Mouse (Mus musculus): ENCODE results near the gene Ubr4. TPM values are rescaled to one million over a fixed set of nuclear protein-coding genes. Genes with fewer than 3 reads are reported as not detected.

The Ubr4 gene
- polyA plus RNA-seq, 1 experiment from 2014 or later = 51.8 TPM

DNA sequence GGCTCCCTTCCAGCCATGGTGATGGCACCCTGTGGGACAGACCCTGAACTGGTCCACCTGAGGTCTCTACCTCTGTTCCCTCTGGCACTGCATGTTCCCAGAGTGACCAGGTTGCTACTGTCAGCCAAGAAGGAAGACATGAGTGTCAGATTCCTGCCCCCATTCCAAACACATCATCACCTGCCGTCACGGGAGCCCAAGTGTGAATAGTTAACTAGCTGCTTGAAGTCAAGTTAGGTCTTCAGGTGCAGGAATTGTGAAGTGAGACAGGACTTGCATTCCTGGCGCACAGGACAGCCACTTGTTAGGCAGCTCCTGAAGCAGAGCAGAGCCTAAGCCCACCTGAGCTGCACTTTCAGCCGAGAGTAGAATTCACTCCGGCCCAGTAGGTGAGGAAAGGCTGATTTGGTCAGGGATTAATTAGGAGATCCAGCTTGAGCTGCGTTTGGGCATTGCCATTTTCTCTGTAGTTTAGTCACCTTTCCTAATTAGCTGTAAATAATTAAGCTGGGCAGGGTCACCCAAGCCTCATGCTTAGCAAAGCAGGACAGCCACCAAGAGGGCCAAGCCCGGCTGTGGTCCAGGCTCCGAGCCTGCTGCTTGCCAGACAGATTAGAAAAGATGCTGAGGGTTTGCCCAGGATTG, 131.2 kb downstream of the Ubr4 start:
- 92% methylated on average over 8 of the region's 8 CpGs for WGBS
- peaks cover 100% of the 10 kb centered on the region for H3K36me3 ChIP-seq

GRCm38 (mm10) chr4:139484496-139484895, 132.1 kb downstream of the Ubr4 start:
- 81% methylated on average over 7 of the region's 7 CpGs for WGBS
- H3K36me3 ChIP-seq = peaks cover 100% of the 10 kb centered on the region
- H3K4me1 ChIP-seq = peaks cover 9% of the 10 kb centered on the region
- H3K27me3 ChIP-seq (ENCODE audit: low read depth, poor library complexity, severe bottlenecking) = no peaks in the 10 kb centered on the region
- H3K4me3 ChIP-seq = no peak overlapping the region
- no peak for DNase-seq (ENCODE audit: low spot score)
- no peak overlapping the region for H3K27ac ChIP-seq (replicated peaks)
- no peaks in the 10 kb centered on the region for H3K9me3 ChIP-seq (replicated peaks)

More for the DNA sequence above, 131.2 kb downstream of the Ubr4 start:
- H3K4me3 ChIP-seq = no peak overlapping the region
- no peak overlapping the region for H3K27ac ChIP-seq (replicated peaks)
- H3K27me3 ChIP-seq (ENCODE audit: low read depth, poor library complexity, severe bottlenecking) = no peaks in the 10 kb centered on the region
- no peaks in the 10 kb centered on the region for H3K9me3 ChIP-seq (replicated peaks)
- peaks cover 9% of the 10 kb centered on the region for H3K4me1 ChIP-seq
- DNase-seq (ENCODE audit: low spot score) = no peak

GRCm38 (mm10) chr4:139487085-139487484, 134.7 kb downstream of the Ubr4 start:
- H3K4me3 ChIP-seq = no peak overlapping the region
- H3K27me3 ChIP-seq (ENCODE audit: low read depth, poor library complexity, severe bottlenecking) = no peaks in the 10 kb centered on the region
- DNase-seq (ENCODE audit: low spot score) = no peak
- no peak overlapping the region for H3K27ac ChIP-seq (replicated peaks)
- H3K36me3 ChIP-seq = peaks cover 99% of the 10 kb centered on the region
- H3K9me3 ChIP-seq (replicated peaks) = no peaks in the 10 kb centered on the region
- 55% methylated on average over 10 of the region's 10 CpGs for WGBS
- H3K4me1 ChIP-seq = peaks cover 9% of the 10 kb centered on the region

DNA sequence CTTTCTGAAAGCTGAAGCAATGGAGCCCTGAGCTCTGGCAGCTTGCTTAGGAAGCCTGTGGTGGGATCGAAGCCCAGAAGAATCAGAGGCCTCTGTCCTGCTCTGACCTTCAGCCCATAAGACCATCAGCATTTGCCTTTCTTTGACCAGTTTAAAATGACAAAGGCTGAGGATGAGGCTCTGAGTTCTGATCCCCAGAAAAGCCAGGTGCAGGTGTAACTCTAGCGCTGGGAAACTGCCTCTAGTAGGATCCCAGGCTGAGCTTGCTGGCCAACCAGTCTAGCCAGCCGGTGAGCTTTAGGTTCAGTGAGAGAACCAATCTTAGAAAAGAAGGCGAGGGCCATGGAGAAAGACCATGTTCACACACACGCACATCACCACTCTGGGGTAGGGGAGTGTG, 135.9 kb downstream of the Ubr4 start:
- H3K4me3 ChIP-seq = no peak overlapping the region
- peaks cover 89% of the 10 kb centered on the region for H3K36me3 ChIP-seq
- H3K27ac ChIP-seq (replicated peaks) = no peak overlapping the region
- 92% methylated on average over 5 of the region's 5 CpGs for WGBS
- no peaks in the 10 kb centered on the region for H3K9me3 ChIP-seq (replicated peaks)
- peaks cover 9% of the 10 kb centered on the region for H3K4me1 ChIP-seq
- no peaks in the 10 kb centered on the region for H3K27me3 ChIP-seq (ENCODE audit: low read depth, poor library complexity, severe bottlenecking)
- no peak for DNase-seq (ENCODE audit: low spot score)

GRCm38 (mm10) chr4:139489946-139490345, 137.5 kb downstream of the Ubr4 start:
- Histone ChIP-seq H3K4me3 (no peak overlapping the region), H3K36me3 (peaks cover 73% of the 10 kb centered on the region), H3K27me3 (ENCODE audit: low read depth, poor library complexity, severe bottlenecking) (no peaks in the 10 kb centered on the region), H3K9me3 (replicated peaks) (no peaks in the 10 kb centered on the region), H3K27ac (replicated peaks) (no peak overlapping the region), H3K4me1 (peaks cover 9% of the 10 kb centered on the region)
- 89% methylated on average over 1 of the region's 1 CpGs for WGBS
- no peak for DNase-seq (ENCODE audit: low spot score)

DNA sequence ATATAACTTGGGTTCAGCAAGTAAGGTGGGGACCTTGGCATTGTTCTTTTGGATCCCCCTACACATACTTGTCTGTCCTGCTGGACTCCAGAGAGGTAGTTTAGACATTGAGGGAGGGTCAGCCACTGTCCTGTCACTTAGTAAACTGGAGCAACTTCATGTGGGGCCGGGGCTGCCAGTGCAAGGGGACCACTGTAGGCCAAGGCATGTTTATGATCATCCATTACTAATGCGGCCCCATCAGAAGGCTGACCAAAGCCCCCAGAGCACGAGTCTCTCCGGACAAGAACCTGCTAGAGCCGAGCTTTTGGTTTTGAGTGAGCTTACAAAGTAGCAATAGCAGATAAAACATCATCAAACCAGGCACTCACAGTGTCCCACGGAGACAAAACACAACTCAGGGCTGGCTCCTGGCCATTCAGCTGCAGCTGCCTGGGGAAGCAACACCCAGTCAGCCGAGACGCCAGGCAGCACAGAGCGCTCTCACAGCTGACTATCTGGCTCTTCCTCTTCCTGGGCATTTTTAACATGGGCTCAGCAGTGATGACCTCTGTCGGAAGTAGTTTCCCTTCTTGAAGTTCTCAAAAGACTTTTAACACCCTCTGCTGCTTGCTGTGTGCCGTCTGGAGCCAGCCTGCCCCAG, 138.1 kb downstream of the Ubr4 start:
- DNase-seq (ENCODE audit: low spot score) = no peak
- Histone ChIP-seq H3K27ac (replicated peaks) (no peak overlapping the region), H3K4me3 (no peak overlapping the region), H3K27me3 (ENCODE audit: low read depth, poor library complexity, severe bottlenecking) (no peaks in the 10 kb centered on the region), H3K36me3 (peaks cover 67% of the 10 kb centered on the region), H3K9me3 (replicated peaks) (no peaks in the 10 kb centered on the region), H3K4me1 (peaks cover 9% of the 10 kb centered on the region)
- 89% methylated on average over 11 of the region's 11 CpGs for WGBS

DNA sequence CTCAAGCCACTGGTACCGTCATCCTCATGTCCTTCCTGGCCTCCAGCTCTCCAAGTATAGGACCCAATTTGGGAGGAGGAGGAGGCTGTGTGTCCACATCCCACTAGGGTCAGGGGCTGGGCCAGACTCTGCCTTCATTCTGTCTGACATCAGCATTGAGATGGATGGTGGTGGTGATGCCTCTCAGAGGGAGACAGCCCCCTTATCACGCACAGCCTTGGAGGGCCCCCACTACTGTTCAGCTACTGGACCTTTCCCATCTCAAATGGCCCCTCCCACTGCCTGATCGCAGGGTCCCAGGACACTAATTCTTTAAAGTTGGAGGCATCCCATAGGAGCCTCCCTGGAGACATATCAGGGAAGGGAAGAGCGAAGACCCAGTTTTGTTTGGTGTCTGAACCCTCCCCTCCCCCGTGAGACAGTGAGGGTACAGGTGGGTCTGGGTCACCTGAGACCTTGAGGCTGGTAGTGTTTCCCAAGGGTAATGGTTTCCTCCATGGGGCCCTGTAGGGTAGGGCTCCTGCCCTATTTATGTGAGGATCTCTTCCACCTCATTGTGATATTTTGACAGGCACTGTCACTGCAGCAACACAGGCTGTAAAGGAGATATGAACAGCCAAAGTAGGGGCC, 139.2 kb downstream of the Ubr4 start:
- no peaks in the 10 kb centered on the region for H3K27me3 ChIP-seq (ENCODE audit: low read depth, poor library complexity, severe bottlenecking)
- H3K9me3 ChIP-seq (replicated peaks) = no peaks in the 10 kb centered on the region
- peaks cover 7% of the 10 kb centered on the region for H3K4me1 ChIP-seq
- no peak for DNase-seq (ENCODE audit: low spot score)
- no peak overlapping the region for H3K4me3 ChIP-seq
- WGBS = 93% methylated on average over 5 of the region's 5 CpGs
- H3K36me3 ChIP-seq = peaks cover 56% of the 10 kb centered on the region
- H3K27ac ChIP-seq (replicated peaks) = no peak overlapping the region

DNA sequence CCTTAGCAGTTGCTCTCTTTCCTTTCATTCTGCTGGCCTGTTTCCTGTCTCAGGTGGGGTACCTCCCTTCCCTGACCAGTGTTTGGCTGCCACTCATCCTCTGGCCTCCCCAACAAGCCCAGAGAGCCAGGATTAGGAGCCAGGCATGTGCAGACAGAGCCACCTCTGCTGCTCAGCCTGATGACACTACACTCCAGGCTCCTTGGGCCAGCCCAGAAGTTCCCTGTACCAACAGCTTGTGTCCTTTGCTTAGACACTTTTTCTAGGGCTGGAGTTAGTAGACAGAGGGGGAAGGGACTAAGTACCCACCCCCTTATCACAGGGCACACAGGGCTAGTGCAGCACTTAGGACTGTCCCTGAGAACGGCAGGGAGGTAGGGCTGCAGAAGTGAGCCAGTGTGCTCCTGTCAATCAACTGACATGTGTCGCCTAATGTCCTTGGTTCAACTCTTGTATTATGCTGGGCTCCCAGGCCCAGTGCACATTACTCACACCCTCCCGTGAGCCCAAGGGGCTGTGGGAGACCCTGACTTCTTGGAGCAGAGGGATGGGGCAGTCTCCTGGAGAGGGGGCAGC, 139.9 kb downstream of the Ubr4 start:
- DNase-seq (ENCODE audit: low spot score) = no peak
- peaks cover 1% of the 10 kb centered on the region for H3K4me1 ChIP-seq
- no peaks in the 10 kb centered on the region for H3K27me3 ChIP-seq (ENCODE audit: low read depth, poor library complexity, severe bottlenecking)
- H3K9me3 ChIP-seq (replicated peaks) = no peaks in the 10 kb centered on the region
- H3K27ac ChIP-seq (replicated peaks) = no peak overlapping the region
- 63% methylated on average over 3 of the region's 3 CpGs for WGBS
- no peak overlapping the region for H3K4me3 ChIP-seq
- H3K36me3 ChIP-seq = peaks cover 49% of the 10 kb centered on the region

GRCm38 (mm10) chr4:139493227-139494025, 141.0 kb downstream of the Ubr4 start:
- DNase-seq (ENCODE audit: low spot score) = no peak
- peaks cover 8% of the 10 kb centered on the region for H3K4me1 ChIP-seq
- WGBS = 80% methylated on average over 9 of the region's 9 CpGs
- no peak overlapping the region for H3K27ac ChIP-seq (replicated peaks)
- H3K4me3 ChIP-seq = no peak overlapping the region
- H3K9me3 ChIP-seq (replicated peaks) = no peaks in the 10 kb centered on the region
- H3K27me3 ChIP-seq (ENCODE audit: low read depth, poor library complexity, severe bottlenecking) = no peaks in the 10 kb centered on the region
- H3K36me3 ChIP-seq = peaks cover 38% of the 10 kb centered on the region

GRCm38 (mm10) chr4:139500814-139501213, 148.4 kb downstream of the Ubr4 start:
- Histone ChIP-seq H3K27me3 (ENCODE audit: low read depth, poor library complexity, severe bottlenecking) (no peaks in the 10 kb centered on the region), H3K36me3 (no peaks in the 10 kb centered on the region), H3K9me3 (replicated peaks) (peaks cover 8% of the 10 kb centered on the region), H3K4me3 (no peak overlapping the region), H3K27ac (replicated peaks) (peak overlapping the region; percentile 23; the same call in 1 of the 2 replicates), H3K4me1 (peaks cover 16% of the 10 kb centered on the region)
- WGBS = 75% methylated on average over 14 of the region's 14 CpGs
- DNase-seq (ENCODE audit: low spot score) = no peak

DNA sequence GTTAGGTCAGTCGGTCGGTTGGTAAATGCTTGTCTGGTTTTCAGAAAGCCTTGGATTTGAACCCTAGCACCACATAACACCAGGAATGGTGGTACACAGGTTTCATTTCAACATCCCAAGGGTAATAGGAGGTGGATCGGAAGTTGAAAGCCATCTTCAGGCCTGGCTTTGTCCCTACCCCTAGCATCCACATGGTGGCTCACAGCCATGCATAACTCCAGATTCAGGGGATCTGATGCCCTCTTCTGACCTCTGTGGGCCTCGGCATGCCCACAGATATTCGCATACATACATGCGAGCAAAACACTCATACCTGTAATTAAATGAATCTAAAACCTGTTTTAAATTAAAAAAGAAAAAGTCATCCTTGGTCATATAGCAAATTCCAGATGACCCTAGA, 149.3 kb downstream of the Ubr4 start:
- Histone ChIP-seq H3K36me3 (no peaks in the 10 kb centered on the region), H3K27ac (replicated peaks) (no peak overlapping the region), H3K27me3 (ENCODE audit: low read depth, poor library complexity, severe bottlenecking) (no peaks in the 10 kb centered on the region), H3K9me3 (replicated peaks) (peaks cover 12% of the 10 kb centered on the region), H3K4me3 (no peak overlapping the region), H3K4me1 (peaks cover 16% of the 10 kb centered on the region)
- no peak for DNase-seq (ENCODE audit: low spot score)
- WGBS = 87% methylated on average over 6 of the region's 6 CpGs

DNA sequence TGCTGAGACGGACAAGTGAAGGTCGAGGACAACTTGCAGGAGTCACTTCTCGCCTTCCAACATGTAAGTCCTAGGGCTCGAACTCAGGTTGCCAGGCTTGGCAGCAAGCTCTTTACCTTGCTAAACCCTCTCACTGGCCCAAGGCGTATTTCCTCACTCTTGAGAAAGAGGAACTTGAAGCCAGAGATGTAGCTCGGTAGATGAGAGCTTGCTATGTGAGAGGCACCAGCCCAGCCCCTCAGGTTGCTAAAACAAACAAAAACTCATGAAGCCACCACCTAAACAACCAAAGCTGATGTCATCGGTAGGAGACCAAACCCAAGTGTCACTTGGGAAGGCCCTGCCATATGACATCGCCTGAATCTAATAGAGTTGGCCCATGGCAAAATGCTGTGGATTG, 151.5 kb downstream of the Ubr4 start:
- no peak for DNase-seq (ENCODE audit: low spot score)
- Histone ChIP-seq H3K27ac (replicated peaks) (no peak overlapping the region), H3K27me3 (ENCODE audit: low read depth, poor library complexity, severe bottlenecking) (no peaks in the 10 kb centered on the region), H3K9me3 (replicated peaks) (peaks cover 12% of the 10 kb centered on the region), H3K4me1 (peaks cover 8% of the 10 kb centered on the region; the same call in 1 of the 2 replicates), H3K4me3 (no peak overlapping the region), H3K36me3 (no peaks in the 10 kb centered on the region)
- WGBS = 89% methylated on average over 8 of the region's 8 CpGs
